Mouse (Mus musculus) liver, embryonic 14.5 days (tissue): ENCODE measurements around the gene Ube3c. TPM values are rescaled to one million over a fixed set of nuclear protein-coding genes. Genes with fewer than 3 reads are reported as not detected.

Source experiments
- ATAC-seq: fragments of 200-750 bp; cut with Nextera tagmentation; 2 replicates; pipeline ENCODE4 v1.8.0; 2017; ENCODE audit warnings: moderate number of reproducible peaks, mild to moderate bottlenecking, moderate library complexity; ENCODE audit not compliant: insufficient read depth
- DNase-seq, 3 experiments: peaks; one replicate each; pipeline ENCODE4 v3.0.0-alpha.2; 2012 to 2013; ENCODE audit warnings: low read depth in 3 of 3, low spot score in 3 of 3
- H3K27ac ChIP-seq: fragments of 300-500 bp; sonication (generic); 2 replicates; pipeline ENCODE4 v1.5.1; 2014; ENCODE audit warnings: moderate library complexity, mild to moderate bottlenecking, control low read depth, inconsistent platforms
- H3K27me3 ChIP-seq: fragments of 300-500 bp; sonication (generic); 2 replicates; pipeline ENCODE4 v1.6.1; 2014; ENCODE audit warnings: mild to moderate bottlenecking, low read length, moderate library complexity; ENCODE audit not compliant: control insufficient read depth, insufficient read depth
- H3K36me3 ChIP-seq: fragments of 300-500 bp; sonication (generic); replicated peaks from 2 replicates; pipeline ENCODE4 v1.6.1; 2014; ENCODE audit warnings: low read depth; ENCODE audit not compliant: control insufficient read depth, insufficient read depth
- H3K4me1 ChIP-seq, 2 experiments: fragments of 200-500 bp in 1 of 2; fragments of 300-500 bp in 1 of 2; sonication (generic) in 1 of 2; replicated peaks; 2 replicates each; pipeline ENCODE4 v1.6.1; 2012 to 2014; ENCODE audit warnings: antibody characterized with exemption in 1 of 2, inconsistent platforms in 1 of 2, low read length in 1 of 2; ENCODE audit not compliant: control insufficient read depth in 2 of 2, insufficient read depth in 2 of 2
- H3K4me2 ChIP-seq: fragments of 300-500 bp; sonication (generic); 2 replicates; pipeline ENCODE4 v1.6.1; 2014; ENCODE audit warnings: low read depth, mild to moderate bottlenecking, control low read depth, moderate library complexity
- H3K4me3 ChIP-seq, 2 experiments: fragments of 200-500 bp in 1 of 2; fragments of 300-500 bp in 1 of 2; sonication (generic) in 1 of 2; 2 replicates each; pipeline ENCODE4 v1.5.1; 2012 to 2014; ENCODE audit warnings: low read depth in 2 of 2, low read length in 2 of 2, mild to moderate bottlenecking in 2 of 2, control low read depth in 1 of 2, inconsistent platforms in 1 of 2, moderate library complexity in 1 of 2; ENCODE audit not compliant: insufficient read depth in 1 of 2
- H3K9ac ChIP-seq: fragments of 300-500 bp; sonication (generic); replicated peaks from 2 replicates; pipeline ENCODE4 v1.6.1; 2014; ENCODE audit warnings: mild to moderate bottlenecking, control low read depth, moderate library complexity
- H3K9me3 ChIP-seq: fragments of 300-500 bp; sonication (generic); 2 replicates; pipeline ENCODE4 v1.6.1; 2016; ENCODE audit warnings: low read length, mixed read lengths; ENCODE audit not compliant: control insufficient read depth
- CTCF ChIP-seq: IDR thresholded peaks from 2 replicates; pipeline ENCODE4 v1.5.1; 2016; ENCODE audit warnings: antibody characterized with exemption, low read depth, control low read depth
- EP300 ChIP-seq: IDR thresholded peaks from 2 replicates; pipeline ENCODE4 v1.6.1; 2016; ENCODE audit warnings: antibody characterized with exemption, low read depth
- WGBS: fragments of 180-500 bp; shearing (Covaris S2); extraction: QIAGEN DNeasy Blood & Tissue Kit; methylation state at CpG from one replicate; pipeline ENCODE4 v1.1.7; 2014; ENCODE audit not compliant: insufficient replicate concordance; 5-methylcytosine and 5-hydroxymethylcytosine counted together
- polyA plus RNA-seq, 2 experiments: library from polyadenylated mRNA; depleted of rRNA in 1 of 2; stranded (reverse) in 1 of 2; unstranded in 1 of 2; fragments of >200 nt; fragmentation: Nextera tagmentation in 1 of 2; extraction: Ambion mirVana in 1 of 2; gene quantifications; 2 replicates each; pipeline versions ENCODE4 v1.2.1 to v1.2.3; 2012 to 2014

Ube3c gene
- polyA plus RNA-seq, 2 experiments = 7.8 to 14.3 TPM

DNA sequence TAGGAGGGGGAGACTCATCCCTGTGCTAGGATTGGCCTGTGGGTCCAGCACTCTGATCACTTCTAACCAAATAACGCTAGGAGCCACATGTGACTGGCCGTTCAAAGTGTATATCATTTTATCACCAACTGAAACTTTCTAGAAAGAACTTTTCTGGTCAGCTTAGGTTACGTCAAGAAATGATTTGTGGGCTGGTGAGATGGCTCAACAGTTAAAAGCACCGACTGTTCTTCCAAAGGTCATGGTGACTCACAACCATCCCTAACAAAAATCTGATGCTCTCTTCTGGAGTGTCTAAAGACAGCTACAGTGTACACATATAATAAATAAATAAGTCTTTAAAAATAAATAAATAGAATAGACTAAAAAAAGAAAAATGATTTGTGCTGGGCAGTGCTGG, 103.5 kb downstream of the Ube3c start:
- DNase-seq (no peak), ATAC-seq (no peak)
- Histone ChIP-seq H3K4me3 (no peak overlapping the region), H3K9me3 (no peaks in the 10 kb centered on the region), H3K36me3 (peaks cover 27% of the 10 kb centered on the region), H3K4me1 (no peaks in the 10 kb centered on the region), H3K27me3 (no peaks in the 10 kb centered on the region), H3K27ac (no peak overlapping the region), H3K9ac (no peak overlapping the region), H3K4me2 (no peak overlapping the region)
- TF ChIP-seq EP300 = no peak
- no peak for TF ChIP-seq CTCF
- WGBS = 78% methylated on average over 4 of the region's 4 CpGs

DNA sequence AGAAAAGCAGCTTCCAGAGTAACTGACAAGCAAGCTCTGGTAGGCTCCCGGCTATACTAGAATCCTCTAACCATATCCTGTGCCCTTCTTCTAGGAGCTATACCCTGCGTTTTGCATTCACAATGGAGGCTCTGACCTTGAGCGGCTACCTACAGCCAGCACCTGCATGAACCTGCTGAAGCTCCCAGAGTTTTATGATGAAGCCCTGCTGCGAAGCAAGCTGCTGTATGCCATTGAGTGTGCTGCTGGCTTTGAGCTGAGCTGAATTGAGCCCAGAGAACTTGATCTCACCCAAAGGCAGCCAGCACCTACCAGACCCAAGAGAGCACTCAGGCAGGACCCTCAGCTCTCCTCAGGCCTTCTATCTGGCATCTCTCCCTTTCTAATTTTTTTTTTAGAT, 105.3 kb downstream of the Ube3c start:
- ATAC-seq = no peak

DNA sequence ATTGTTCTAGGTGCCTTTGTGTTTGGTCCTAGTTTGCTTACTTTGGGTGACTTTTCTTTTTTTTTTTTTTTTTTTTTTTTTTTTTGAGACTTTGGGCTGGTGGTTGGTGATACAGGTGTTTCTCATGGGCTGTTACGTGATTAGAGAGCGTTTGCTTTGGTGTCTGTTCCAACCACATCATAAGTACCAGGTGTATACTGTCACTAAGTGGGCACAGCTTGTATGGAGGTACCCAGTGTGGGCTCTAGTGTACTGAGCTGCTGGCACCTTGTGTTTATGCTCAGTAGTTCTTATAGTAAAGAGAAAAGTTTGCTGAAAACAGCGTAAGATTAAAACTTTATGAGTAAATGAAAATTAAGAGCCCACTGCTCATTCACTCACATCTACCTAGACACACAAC, 107.4 kb downstream of the Ube3c start:
- DNase-seq (no peak), ATAC-seq (no peak)
- H3K36me3 ChIP-seq = peaks cover 14% of the 10 kb centered on the region
- no peak overlapping the region for H3K4me2 ChIP-seq
- H3K27ac ChIP-seq = no peak overlapping the region
- H3K9ac ChIP-seq = no peak overlapping the region
- TF ChIP-seq CTCF (no peak), EP300 (no peak)
- no peaks in the 10 kb centered on the region for H3K9me3 ChIP-seq
- H3K27me3 ChIP-seq = no peaks in the 10 kb centered on the region
- H3K4me1 ChIP-seq = no peaks in the 10 kb centered on the region
- no peak overlapping the region for H3K4me3 ChIP-seq
- 77% methylated on average over 3 of the region's 3 CpGs for WGBS

More for the DNA sequence above, 105.3 kb downstream of the Ube3c start:
- no peaks in the 10 kb centered on the region for H3K27me3 ChIP-seq
- peaks cover 19% of the 10 kb centered on the region for H3K36me3 ChIP-seq
- TF ChIP-seq EP300 (no peak), CTCF (no peak)
- no peak overlapping the region for H3K4me2 ChIP-seq
- H3K27ac ChIP-seq = no peak overlapping the region
- WGBS = 74% methylated on average over 4 of the region's 4 CpGs
- H3K9me3 ChIP-seq = no peaks in the 10 kb centered on the region
- no peaks in the 10 kb centered on the region for H3K4me1 ChIP-seq
- no peak for DNase-seq
- H3K9ac ChIP-seq = no peak overlapping the region
- no peak overlapping the region for H3K4me3 ChIP-seq

- no peak for ATAC-seq
- H3K36me3 ChIP-seq = no peaks in the 10 kb centered on the region
- H3K9me3 ChIP-seq = no peaks in the 10 kb centered on the region
- H3K27me3 ChIP-seq = no peaks in the 10 kb centered on the region
- H3K4me2 ChIP-seq = no peak overlapping the region
- no peaks in the 10 kb centered on the region for H3K4me1 ChIP-seq
- no peak overlapping the region for H3K9ac ChIP-seq
- no peak overlapping the region for H3K4me3 ChIP-seq
- DNase-seq = no peak
- no peak overlapping the region for H3K27ac ChIP-seq
- 59% methylated on average over 4 of the region's 4 CpGs for WGBS
- TF ChIP-seq CTCF (no peak), EP300 (no peak)
Observed at GRCm38 (mm10) chr5:29685085-29685484, 116.0 kb downstream of the Ube3c start.

DNA sequence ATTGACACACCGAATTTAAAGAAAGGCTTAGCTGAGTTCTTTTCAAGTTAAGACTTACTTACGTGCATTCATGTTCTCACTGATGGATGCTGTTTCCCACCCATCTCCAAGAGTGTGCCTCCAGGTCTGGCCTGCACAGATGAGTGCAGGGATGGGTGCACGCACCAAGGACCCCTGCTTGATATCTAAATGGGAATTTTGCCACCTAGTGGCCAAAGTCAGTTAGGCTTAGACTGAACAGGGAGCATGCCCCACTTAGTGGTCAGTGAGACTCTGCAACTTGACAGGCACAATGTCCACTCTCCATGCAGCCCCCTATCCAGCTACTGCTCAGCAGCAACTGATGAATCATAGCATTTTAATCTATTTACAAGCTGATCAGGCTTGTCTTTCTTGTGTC, 118.6 kb downstream of the Ube3c start:
- Histone ChIP-seq H3K4me1 (no peaks in the 10 kb centered on the region), H3K9me3 (no peaks in the 10 kb centered on the region), H3K36me3 (no peaks in the 10 kb centered on the region), H3K27me3 (no peaks in the 10 kb centered on the region), H3K9ac (no peak overlapping the region), H3K4me3 (no peak overlapping the region), H3K27ac (no peak overlapping the region), H3K4me2 (no peak overlapping the region)
- peak; percentile 79 for TF ChIP-seq CTCF
- no peak for TF ChIP-seq EP300
- 42% methylated on average over 3 of the region's 3 CpGs for WGBS
- ATAC-seq (no peak), DNase-seq (peak; percentile 12 to 18 (median 16))

- Histone ChIP-seq H3K4me1 (no peaks in the 10 kb centered on the region), H3K27ac (no peak overlapping the region), H3K4me3 (no peak overlapping the region), H3K9me3 (no peaks in the 10 kb centered on the region), H3K9ac (no peak overlapping the region), H3K36me3 (no peaks in the 10 kb centered on the region), H3K27me3 (no peaks in the 10 kb centered on the region), H3K4me2 (no peak overlapping the region)
- no peak for DNase-seq
- no peak for ATAC-seq
- WGBS = 43% methylated on average over 7 of the region's 7 CpGs
- TF ChIP-seq CTCF (no peak), EP300 (no peak)
Observed at GRCm38 (mm10) chr5:29688352-29688751, 119.3 kb downstream of the Ube3c start.
